Mouse (Mus musculus): ENCODE measurements around the gene Rab3il1.

- TF ChIP-seq CTCF (conservative IDR thresholded peaks at IDR 0.05 in 1 of 2, IDR thresholded peaks at IDR 0.05 in 1 of 2; ENCODE audit: low read depth in 2 of 2, low read length in 2 of 2) (no peak), NELFE (IDR thresholded peaks at IDR 0.05; ENCODE audit: low read depth, low read length) (no peak), POLR2A (IDR thresholded peaks at IDR 0.05; ENCODE audit: low read depth, low read length) (no peak), E2F4 (IDR thresholded peaks at IDR 0.05; ENCODE audit: insufficient replicate concordance, low read depth, low read length) (no peak), MAZ (IDR thresholded peaks at IDR 0.05; ENCODE audit: low read depth, low read length) (no peak), CHD2 (IDR thresholded peaks at IDR 0.05; ENCODE audit: low read length) (peak; percentile 2; the same call in 1 of the 2 replicates), RAD21 (IDR thresholded peaks at IDR 0.05; ENCODE audit: low read depth, low read length) (no peak), EP300 (IDR thresholded peaks at IDR 0.05; ENCODE audit: low read length) (no peak), NRF1 (IDR thresholded peaks at IDR 0.05; ENCODE audit: low read depth, low read length) (no peak), USF1 (IDR thresholded peaks at IDR 0.05; ENCODE audit: low read depth, low read length) (no peak), KAT2A (IDR thresholded peaks at IDR 0.05; ENCODE audit: insufficient replicate concordance, low read length) (no peak), MYC (IDR thresholded peaks at IDR 0.05; ENCODE audit: low read depth, low read length) (no peak), JUN (IDR thresholded peaks at IDR 0.05; ENCODE audit: insufficient read depth, low read depth, low read length) (no peak), RCOR1 (conservative IDR thresholded peaks at IDR 0.05; ENCODE audit: low read depth, low read length) (no peak)
Measured at GRCm38 (mm10) chr19:9978431-9978951, 23.0 kb upstream of the Rab3il1 start.
